In the genomic region with DNA sequence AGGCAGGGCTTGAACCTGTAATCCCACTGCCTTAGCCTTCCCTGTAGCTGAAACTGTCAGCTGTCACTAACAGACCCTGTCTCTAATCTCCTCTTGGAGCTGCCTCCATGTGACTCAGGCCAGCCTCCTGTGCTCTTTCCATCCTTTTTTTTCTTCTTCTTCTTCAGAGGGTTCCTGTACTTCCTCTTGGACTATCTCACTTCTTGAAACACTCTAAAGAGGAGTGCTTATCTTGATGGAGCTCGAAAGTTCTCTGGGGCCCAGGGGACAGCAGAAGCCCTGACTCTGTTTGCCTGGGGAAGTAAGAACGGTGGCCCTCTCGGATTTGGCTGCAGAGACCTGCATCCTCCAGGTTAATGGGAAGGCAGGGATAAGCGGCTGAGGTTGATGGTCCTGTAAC, we compare ENCODE assay signal across 35 mouse cellular contexts. TPM values are rescaled to one million over a fixed set of nuclear protein-coding genes. Genes with fewer than 3 reads are reported as not detected.
DNase-seq lines count a peak whose midpoint lies in the region; ATAC-seq and TF ChIP-seq lines count a peak whose summit lies in the region.
"Had no signal": no experiment of that assay in that cellular context is flagged by ENCODE, and none has a peak within 500 bp of the region (broad histone marks: within the 10 kb centered on the region; RNA-seq: fewer than 3 reads in every experiment).

No protein-coding gene starts in this region.

- no peaks in the 10 kb centered on the region for H3K27me3 ChIP-seq in G1E (ENCODE audit: insufficient read depth, low read length)
- H3K27me3 ChIP-seq in megakaryocyte, embryonic 14.5 days (replicated peaks) = no peaks in the 10 kb centered on the region
- no peaks in the 10 kb centered on the region for H3K27me3 ChIP-seq in cerebellum, adult 2 months (ENCODE audit: control insufficient read depth, insufficient read depth, low read length)
- H3K27me3 ChIP-seq: embryonic facial prominence, embryonic 15.5 days; forebrain, embryonic 12.5 days; hindbrain, embryonic 15.5 days; kidney, embryonic 15.5 days; limb, embryonic 13.5 days had no signal

- TF ChIP-seq POLR2A in cerebellum, adult 2 months (IDR thresholded peaks at IDR 0.05; ENCODE audit: borderline replicate concordance, insufficient read depth, low read length) = no peak

- peak; percentile 71 for DNase-seq in heart, adult 11 months
- DNase-seq in heart, adult 8-10 months (ENCODE audit: low spot score) = no peak
- DNase-seq in G1E (ENCODE audit: low spot score) = no peak
- no peak for DNase-seq in layer of hippocampus, postnatal 25 days (ENCODE audit: extremely low spot score in 1 of 2, low spot score in 1 of 2)
- DNase-seq in left cerebral cortex, postnatal 14 days (ENCODE audit: low spot score in 2 of 2) = no peak
- DNase-seq in cerebellum, adult 2 months = no peak
- DNase-seq: adrenal gland, adult 2 months; cerebellum, postnatal 10 days; forebrain, postnatal 0 days; gastrocnemius, postnatal 10 days; heart, adult 18-20 months; heart, postnatal 14 days; kidney, adult 11 months; kidney, postnatal 25 days; lung, postnatal 4 days; right cerebral cortex, adult 18-20 months had no signal

- WGBS in cerebellum, adult 2 months = 84% methylated on average over 4 of the region's 4 CpGs

- H3K4me3 ChIP-seq in G1E (ENCODE audit: low read depth, low read length) = peak overlapping the region; percentile 25; the same call in 1 of the 2 replicates
- H3K4me3 ChIP-seq in megakaryocyte, embryonic 14.5 days (replicated peaks) = peak overlapping the region; percentile 29
- no peak overlapping the region for H3K4me3 ChIP-seq in cerebellum, adult 2 months (replicated peaks; ENCODE audit: insufficient read depth, low read depth, low read length)
- H3K4me3 ChIP-seq: embryonic facial prominence, embryonic 10.5 days; embryonic facial prominence, embryonic 15.5 days; forebrain, embryonic 12.5 days; hindbrain, embryonic 10.5 days; hindbrain, embryonic 15.5 days; kidney, embryonic 15.5 days; left cerebral cortex, adult 2 months; limb, embryonic 13.5 days had no signal

- no peak for TF ChIP-seq CTCF in G1E (IDR thresholded peaks at IDR 0.05; ENCODE audit: low read depth, low read length)
- no peak for TF ChIP-seq CTCF in cerebellum, adult 2 months (IDR thresholded peaks at IDR 0.05; ENCODE audit: borderline replicate concordance, insufficient read depth, low read depth, low read length)

- H3K4me1 ChIP-seq in G1E (ENCODE audit: insufficient read depth, low read depth, low read length) = peaks cover 81% of the 10 kb centered on the region
- H3K4me1 ChIP-seq in megakaryocyte, embryonic 14.5 days = peaks cover 98% of the 10 kb centered on the region
- no peaks in the 10 kb centered on the region for H3K4me1 ChIP-seq in cerebellum, adult 2 months (ENCODE audit: control insufficient read depth, insufficient read depth, low read length)
- H3K4me1 ChIP-seq: hindbrain, embryonic 15.5 days had no signal

- peak; percentile 73 for ATAC-seq in G1E (ENCODE audit: extremely low read depth, insufficient number of reproducible peaks, low FRiP score, poor library complexity, severe bottlenecking)
- ATAC-seq in granulocyte monocyte progenitor cell, adult 5-6 weeks (replicated peaks; ENCODE audit: poor library complexity, severe bottlenecking) = peak; percentile 40
- ATAC-seq: activated CD4-positive, CD25-positive, alpha-beta regulatory T cell, adult 4 months; forebrain, postnatal 0 days; inflammation-experienced regulatory T-cells, adult 6 months; lung, postnatal 0 days; midbrain, embryonic 16.5 days had no signal

- intact Hi-C loops in left cerebral cortex, postnatal 14 days (cut with DNase I) = loop anchor here (5.0 kb wide), 1 partner anchor 232 kb away; no protein-coding TSS in a partner anchor

- no peaks in the 10 kb centered on the region for H3K9me3 ChIP-seq in G1E (replicated peaks)
- H3K9me3 ChIP-seq in megakaryocyte, embryonic 14.5 days = no peaks in the 10 kb centered on the region
- H3K9me3 ChIP-seq: embryonic facial prominence, embryonic 10.5 days; embryonic facial prominence, embryonic 15.5 days; forebrain, embryonic 12.5 days; hindbrain, embryonic 10.5 days; hindbrain, embryonic 15.5 days; kidney, embryonic 15.5 days; limb, embryonic 13.5 days had no signal

- H3K27ac ChIP-seq in cerebellum, adult 2 months (ENCODE audit: insufficient read depth, low read length) = no peak overlapping the region
- H3K27ac ChIP-seq: embryonic facial prominence, embryonic 10.5 days; embryonic facial prominence, embryonic 15.5 days; forebrain, embryonic 12.5 days; hindbrain, embryonic 10.5 days; hindbrain, embryonic 15.5 days; kidney, embryonic 15.5 days; left cerebral cortex, adult 2 months; limb, embryonic 13.5 days had no signal

- H3K36me3 ChIP-seq in G1E (replicated peaks) = no peaks in the 10 kb centered on the region
- H3K36me3 ChIP-seq in megakaryocyte, embryonic 14.5 days (replicated peaks; ENCODE audit: low read length) = peaks cover 58% of the 10 kb centered on the region
- H3K36me3 ChIP-seq: embryonic facial prominence, embryonic 10.5 days; embryonic facial prominence, embryonic 15.5 days; forebrain, embryonic 12.5 days; hindbrain, embryonic 10.5 days; hindbrain, embryonic 15.5 days; kidney, embryonic 15.5 days; limb, embryonic 13.5 days had no signal

RNA-seq across cellular contexts. Expression of a gene that starts 28.3 kb away (rescaled TPM):
- total RNA-seq in heart, adult 8-10 months (2022) = 1 to 10 TPM in 1 of 4 experiments, under 1 TPM in 3; 0.28 to 1.3 (median 0.42) TPM
- 34.4 and 36.8 TPM in 2 replicates for total RNA-seq in G1E (2014; fragmentation: Nextera tagmentation)
- 32.6 and 33.1 TPM in 2 replicates for total RNA-seq in G1E (2017)
- 0.98 and 1.6 TPM in 2 replicates for polyA plus RNA-seq in G1E (2012)
- 29.2 and 45.0 TPM in 2 replicates for total RNA-seq in granulocyte monocyte progenitor cell, adult 5-6 weeks (2014; fragmentation: Nextera tagmentation)
- total RNA-seq in granulocyte monocyte progenitor cell, adult 5-6 weeks (2017) = 22.2 and 22.4 TPM in 2 replicates
- polyA plus RNA-seq in megakaryocyte, embryonic 14.5 days (2012; ENCODE audit: insufficient read depth, low replicate concordance) = 34.4 and 41.9 TPM in 2 replicates
- 1 to 10 TPM; 1.1 to 1.2 TPM for total RNA-seq in layer of hippocampus, postnatal 25 days (2021)
- total RNA-seq in left cerebral cortex, postnatal 14 days (2021) = 1 to 10 TPM in 1 of 2 experiments, under 1 TPM in 1; 0.95 to 1.6 TPM
- polyA plus RNA-seq in cerebellum, adult 2 months (2012; rRNA removed) = 0.40 and 0.72 TPM in 2 replicates

RNA-seq across cellular contexts. Expression of a gene that starts 33.5 kb away (rescaled TPM):
- under 1 TPM in 3 of 4 experiments, not detected in 1; 0.27 to 0.62 (median 0.41) TPM for total RNA-seq in heart, adult 8-10 months (2022)
- total RNA-seq in G1E (2014; fragmentation: Nextera tagmentation) (not detected in 2 replicates), G1E (2017) (1.3 and 5.5 TPM in 2 replicates)
- polyA plus RNA-seq in G1E (2012) = 0.05 TPM in 1 of 2 replicates, not detected in the other
- total RNA-seq in granulocyte monocyte progenitor cell, adult 5-6 weeks (2014; fragmentation: Nextera tagmentation) = 0.28 TPM in 1 of 2 replicates, not detected in the other
- total RNA-seq in granulocyte monocyte progenitor cell, adult 5-6 weeks (2017) = not detected in 2 replicates
- not detected in 2 replicates for polyA plus RNA-seq in megakaryocyte, embryonic 14.5 days (2012; ENCODE audit: insufficient read depth, low replicate concordance)
- total RNA-seq in layer of hippocampus, postnatal 25 days (2021) = not detected
- under 1 TPM in 1 of 2 experiments, not detected in 1; 0.35 TPM for total RNA-seq in left cerebral cortex, postnatal 14 days (2021)
- polyA plus RNA-seq in cerebellum, adult 2 months (2012; rRNA removed) = 0.52 TPM in 1 of 2 replicates, not detected in the other
- total RNA-seq: adrenal gland, adult 2 months; forebrain, postnatal 0 days; left cerebral cortex, postnatal 36 days; neutrophil, adult 5-6 weeks had no signal
- polyA plus RNA-seq: activated CD4-positive, CD25-positive, alpha-beta regulatory T cell, adult 4 months; adrenal gland, adult 2 months; embryonic facial prominence, embryonic 10.5 days; forebrain, embryonic 12.5 days; forebrain, postnatal 0 days; hindbrain, embryonic 10.5 days; hindbrain, embryonic 15.5 days; inflammation-experienced regulatory T-cells, adult 6 months; kidney, embryonic 15.5 days; limb, embryonic 13.5 days; midbrain, embryonic 11.5 days; midbrain, embryonic 16.5 days; neural tube, embryonic 11.5 days had no signal

RNA-seq across cellular contexts. Expression of a gene that starts 33.6 kb away (rescaled TPM):
- under 1 TPM in 3 of 4 experiments, not detected in 1; 0.25 to 0.44 (median 0.32) TPM for total RNA-seq in heart, adult 8-10 months (2022)
- total RNA-seq in G1E (2014; fragmentation: Nextera tagmentation) (1.4 TPM in 1 of 2 replicates, not detected in the other), G1E (2017) (17.4 and 19.3 TPM in 2 replicates)
- not detected in 2 replicates for polyA plus RNA-seq in G1E (2012)
- 1.4 and 1.5 TPM in 2 replicates for total RNA-seq in granulocyte monocyte progenitor cell, adult 5-6 weeks (2014; fragmentation: Nextera tagmentation)
- 0.26 and 1.9 TPM in 2 replicates for total RNA-seq in granulocyte monocyte progenitor cell, adult 5-6 weeks (2017)
- 0.19 TPM in 1 of 2 replicates, not detected in the other for polyA plus RNA-seq in megakaryocyte, embryonic 14.5 days (2012; ENCODE audit: insufficient read depth, low replicate concordance)
- total RNA-seq in layer of hippocampus, postnatal 25 days (2021) = under 1 TPM; 0.69 to 0.89 TPM
- total RNA-seq in left cerebral cortex, postnatal 14 days (2021) = under 1 TPM; 0.74 to 0.83 TPM
- polyA plus RNA-seq in cerebellum, adult 2 months (2012; rRNA removed) = 0.43 and 0.52 TPM in 2 replicates
- total RNA-seq: heart, adult 18-20 months had no signal
- polyA plus RNA-seq: embryonic facial prominence, embryonic 10.5 days; heart, embryonic 14.5 days; kidney, embryonic 15.5 days; midbrain, embryonic 11.5 days had no signal

RNA-seq across cellular contexts. Expression of a gene that starts 55.0 kb away (rescaled TPM):
- 10 to 100 TPM; 40.6 to 49.7 (median 45.1) TPM for total RNA-seq in heart, adult 8-10 months (2022)
- 59.9 and 68.9 TPM in 2 replicates for total RNA-seq in G1E (2014; fragmentation: Nextera tagmentation)
- total RNA-seq in G1E (2017) = 42.7 and 45.2 TPM in 2 replicates
- 60.0 and 68.1 TPM in 2 replicates for polyA plus RNA-seq in G1E (2012)
- 75.6 and 98.5 TPM in 2 replicates for total RNA-seq in granulocyte monocyte progenitor cell, adult 5-6 weeks (2014; fragmentation: Nextera tagmentation)
- 35.9 and 49.0 TPM in 2 replicates for total RNA-seq in granulocyte monocyte progenitor cell, adult 5-6 weeks (2017)
- polyA plus RNA-seq in megakaryocyte, embryonic 14.5 days (2012; ENCODE audit: insufficient read depth, low replicate concordance) = 39.6 and 78.6 TPM in 2 replicates
- total RNA-seq in layer of hippocampus, postnatal 25 days (2021) = 10 to 100 TPM; 48.4 to 52.4 TPM
- 10 to 100 TPM; 54.6 to 61.6 TPM for total RNA-seq in left cerebral cortex, postnatal 14 days (2021)
- polyA plus RNA-seq in cerebellum, adult 2 months (2012; rRNA removed) = 56.5 and 56.9 TPM in 2 replicates

RNA-seq across cellular contexts. Expression of a gene that starts 55.7 kb away (rescaled TPM):
- 1,000 to 10,000 TPM; 1,049 to 1,242 (median 1,155) TPM for total RNA-seq in heart, adult 8-10 months (2022)
- total RNA-seq in G1E (2014; fragmentation: Nextera tagmentation) (239 and 247 TPM in 2 replicates), G1E (2017) (853 and 891 TPM in 2 replicates)
- polyA plus RNA-seq in G1E (2012) = 110 and 140 TPM in 2 replicates
- total RNA-seq in granulocyte monocyte progenitor cell, adult 5-6 weeks (2014; fragmentation: Nextera tagmentation) = 389 and 444 TPM in 2 replicates
- 507 and 649 TPM in 2 replicates for total RNA-seq in granulocyte monocyte progenitor cell, adult 5-6 weeks (2017)
- 260 and 290 TPM in 2 replicates for polyA plus RNA-seq in megakaryocyte, embryonic 14.5 days (2012; ENCODE audit: insufficient read depth, low replicate concordance)
- 100 to 1,000 TPM; 289 to 314 TPM for total RNA-seq in layer of hippocampus, postnatal 25 days (2021)
- 100 to 1,000 TPM; 295 to 299 TPM for total RNA-seq in left cerebral cortex, postnatal 14 days (2021)
- 396 and 419 TPM in 2 replicates for polyA plus RNA-seq in cerebellum, adult 2 months (2012; rRNA removed)

Comparison
In these comparisons a context has a peak if more than half of its experiments do, and no peak if none do; other contexts are left out.
1. RNA of a gene that starts 28.3 kb away (total RNA-seq): 32.6 to 36.8 TPM in G1E and 22.2 to 45.0 TPM in granulocyte monocyte progenitor cell, adult 5-6 weeks; 0.95 to 1.6 TPM in left cerebral cortex, postnatal 14 days, 1.1 to 1.2 TPM in layer of hippocampus, postnatal 25 days and 0.28 to 1.3 TPM in heart, adult 8-10 months; every median in the first group is over 4 times any median in the second.